Mouse (Mus musculus): ENCODE data around the gene Cnih3.

Gene Cnih3

DNA sequence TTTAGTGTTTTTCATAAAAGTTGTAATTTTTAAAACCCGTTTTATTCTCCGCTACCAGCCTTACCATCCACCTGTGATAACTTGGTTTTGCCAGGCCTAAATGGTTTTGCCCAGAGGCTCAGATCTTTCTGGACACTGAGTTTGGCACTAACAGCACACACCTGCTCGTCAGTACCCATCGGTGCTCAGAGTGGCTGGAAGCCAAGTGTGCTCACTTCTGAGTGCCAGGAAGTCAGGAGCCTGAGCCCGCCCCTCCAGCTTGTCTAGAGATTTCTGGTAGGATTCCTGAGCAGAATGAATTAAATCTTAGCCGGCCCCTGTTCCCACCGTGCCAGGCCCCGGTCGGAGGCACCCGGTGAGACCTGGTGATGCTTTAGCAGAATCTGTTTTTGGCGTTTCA, 54.9 kb downstream of the Cnih3 start:
- DNase-seq = no peak

DNA sequence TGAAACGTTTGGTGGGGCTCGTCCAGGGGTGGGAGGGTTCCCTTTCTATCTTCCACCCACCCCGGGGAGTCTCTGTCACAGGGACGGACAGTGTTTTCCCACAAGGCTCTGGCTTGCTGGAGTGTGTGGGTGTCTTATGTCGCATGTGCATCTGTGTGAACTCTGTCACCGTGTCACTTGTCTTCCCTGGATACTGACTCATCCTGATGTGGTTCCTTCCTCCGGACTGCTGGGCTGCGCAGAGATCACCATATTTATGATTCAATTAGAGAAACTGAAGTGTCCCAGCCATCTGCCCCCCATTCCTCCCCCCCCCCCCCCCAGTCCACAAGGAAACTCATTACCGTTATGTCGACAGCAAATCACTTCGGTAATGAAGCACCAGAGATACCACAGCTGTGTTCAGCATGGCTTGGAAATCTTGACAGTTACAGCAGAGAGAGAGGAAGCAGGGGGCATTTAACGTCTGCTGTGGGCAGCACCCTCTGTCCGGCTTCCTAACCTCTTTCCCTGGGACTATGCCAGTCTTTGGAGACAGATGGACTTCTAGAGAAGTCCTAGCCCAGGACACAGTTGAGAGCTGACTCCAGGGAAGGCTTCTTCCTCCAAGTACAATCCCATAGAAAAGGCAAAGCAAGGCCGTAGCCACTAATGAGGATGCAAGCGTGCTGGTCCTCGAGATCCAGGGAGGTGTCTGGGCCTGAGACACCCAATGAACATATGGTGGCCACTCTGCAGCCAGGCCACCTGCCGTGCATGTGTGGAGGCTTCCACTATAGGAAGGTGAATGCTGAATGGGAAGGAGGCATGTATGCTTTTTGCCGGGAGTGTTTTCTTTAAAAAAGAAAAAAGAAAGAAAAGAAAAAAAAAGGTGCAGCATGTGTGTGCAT, 55.9 kb downstream of the Cnih3 start:
- no peak for DNase-seq

DNA sequence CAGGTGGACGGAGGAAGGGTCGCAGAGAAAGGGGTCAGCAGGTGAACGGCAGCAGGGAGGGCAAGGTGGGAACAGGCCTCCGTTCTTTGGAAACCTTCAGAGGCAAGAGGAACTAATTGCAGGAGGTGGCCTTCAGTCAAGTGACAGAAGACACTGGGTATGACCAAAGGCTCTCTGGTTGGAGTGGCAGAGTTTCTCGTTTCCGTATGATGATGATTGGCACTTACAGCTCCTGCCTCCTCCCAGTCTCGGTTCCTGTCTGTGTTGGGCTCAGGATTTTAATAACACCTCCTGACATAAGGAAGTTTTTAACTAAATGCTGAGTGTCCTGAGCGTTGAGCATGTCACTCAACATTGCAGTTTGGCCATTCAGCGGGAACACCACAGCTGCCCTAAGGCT, 57.3 kb downstream of the Cnih3 start:
- DNase-seq = no peak

DNA sequence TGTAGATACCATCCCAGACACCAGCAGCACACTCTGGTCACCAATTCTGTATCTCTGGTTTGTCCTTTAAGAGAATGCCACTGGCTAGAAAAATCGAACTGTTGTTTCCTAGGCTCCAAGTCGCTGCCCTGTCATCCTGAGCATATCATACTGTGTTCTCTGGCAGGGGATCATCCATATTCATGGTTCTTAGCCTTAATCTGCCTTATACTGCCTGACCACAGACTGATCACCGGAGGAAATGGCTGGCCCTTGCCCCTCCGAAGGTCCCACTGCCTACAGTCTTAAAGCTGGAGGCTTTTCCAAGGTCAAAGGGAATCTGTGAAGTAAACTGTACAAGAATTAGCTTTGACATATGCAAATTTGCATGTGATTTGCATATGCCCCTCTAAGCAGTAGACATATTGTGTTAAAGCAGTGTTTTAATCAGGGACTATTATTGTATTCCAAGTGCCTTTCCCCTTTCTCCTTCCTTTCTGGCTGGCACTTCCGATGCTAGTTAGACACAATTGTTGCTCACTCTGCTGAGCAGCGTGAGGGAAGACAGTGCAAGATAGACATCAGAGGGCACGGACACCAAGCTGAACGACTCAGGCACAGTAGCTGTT, 58.3 kb downstream of the Cnih3 start:
- no peak for DNase-seq

DNA sequence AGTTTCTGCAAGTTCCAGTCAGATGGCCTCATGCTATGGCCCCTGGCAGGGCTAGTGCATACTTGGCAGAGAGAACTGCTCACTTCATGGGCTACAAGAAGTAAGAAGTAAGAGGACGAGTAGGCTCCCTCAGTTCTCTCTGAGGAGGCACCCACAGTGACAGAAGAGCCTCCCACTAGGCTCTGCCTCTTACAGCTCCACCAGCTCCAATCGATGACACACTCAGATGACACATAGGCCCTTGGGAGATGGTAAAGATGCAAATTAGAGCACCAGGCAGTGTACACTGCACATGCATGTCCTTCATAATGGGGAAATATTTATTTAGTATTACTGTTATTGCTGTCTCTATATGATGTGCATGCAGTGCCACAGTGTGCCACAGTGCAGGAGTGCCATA, 62.6 kb downstream of the Cnih3 start:
- no peak for DNase-seq

DNA sequence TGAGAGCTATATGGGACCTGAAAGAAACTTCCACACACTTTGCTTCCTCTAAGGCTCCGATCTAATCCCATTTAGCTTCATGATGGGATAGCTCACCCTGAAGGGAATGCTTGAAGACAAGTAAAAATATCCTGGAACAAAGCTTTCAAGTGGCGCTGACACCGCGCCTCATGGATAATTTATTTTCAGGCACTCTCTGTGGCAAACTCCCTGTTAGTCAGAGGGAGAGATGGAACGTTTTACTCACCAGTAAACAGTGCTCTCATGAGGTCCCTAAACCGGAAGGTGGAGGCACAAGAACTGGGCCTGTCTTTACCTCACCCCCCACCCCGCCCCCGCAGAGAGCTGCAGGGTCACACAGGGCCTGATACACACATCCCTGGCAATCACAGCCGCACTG, 64.4 kb downstream of the Cnih3 start:
- no peak for DNase-seq

DNA sequence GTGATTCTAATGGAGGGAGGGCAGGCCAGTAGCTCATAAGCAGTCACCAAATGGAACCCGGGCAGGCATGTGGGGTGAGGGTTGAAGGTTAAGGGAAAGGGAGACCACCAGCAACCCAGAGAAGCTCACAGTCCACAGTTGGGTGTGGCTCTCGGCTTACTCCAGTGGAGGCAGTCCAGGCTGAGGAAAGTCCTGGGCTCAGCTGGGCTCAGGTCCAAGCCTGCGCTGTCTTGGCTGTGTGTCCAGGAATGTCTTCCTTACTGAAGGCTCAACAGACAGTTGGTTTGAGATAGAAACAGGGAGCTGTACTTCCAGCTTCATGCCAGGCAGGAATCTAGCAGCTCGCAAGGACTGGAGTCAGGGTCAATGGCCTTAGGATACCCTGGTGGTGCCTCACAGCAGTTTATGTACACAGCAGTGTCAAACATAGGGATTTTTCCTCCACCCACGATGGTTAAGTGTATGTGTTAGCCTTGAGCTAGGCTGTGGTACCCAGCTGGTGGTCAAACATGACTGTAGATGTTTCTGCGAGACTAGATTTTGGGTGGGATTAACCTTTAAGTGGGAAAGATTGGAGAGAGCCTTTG, 65.6 kb downstream of the Cnih3 start:
- DNase-seq = no peak

DNA sequence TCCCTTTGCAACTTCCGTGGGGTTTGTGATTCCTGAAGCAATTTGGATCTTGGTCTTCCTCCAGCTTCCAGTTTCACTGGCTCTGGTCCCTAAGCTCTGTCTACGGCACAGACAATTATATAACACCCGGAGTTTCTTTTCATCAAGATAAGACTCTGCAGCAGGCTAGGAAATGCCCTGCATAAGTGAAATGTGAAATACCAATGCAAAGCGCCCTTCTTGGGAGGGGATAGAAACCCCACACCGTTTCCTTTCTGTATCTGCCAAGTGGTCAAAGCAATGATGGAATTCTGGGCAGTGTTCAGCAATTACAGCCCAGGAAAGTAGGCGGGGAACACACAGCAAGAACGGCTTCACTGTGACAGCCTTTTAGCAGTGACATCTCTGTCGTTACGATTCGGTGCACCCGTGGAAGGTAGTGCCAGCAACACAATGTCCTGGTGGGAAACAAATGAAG, 67.7 kb downstream of the Cnih3 start:
- no peak for DNase-seq

DNA sequence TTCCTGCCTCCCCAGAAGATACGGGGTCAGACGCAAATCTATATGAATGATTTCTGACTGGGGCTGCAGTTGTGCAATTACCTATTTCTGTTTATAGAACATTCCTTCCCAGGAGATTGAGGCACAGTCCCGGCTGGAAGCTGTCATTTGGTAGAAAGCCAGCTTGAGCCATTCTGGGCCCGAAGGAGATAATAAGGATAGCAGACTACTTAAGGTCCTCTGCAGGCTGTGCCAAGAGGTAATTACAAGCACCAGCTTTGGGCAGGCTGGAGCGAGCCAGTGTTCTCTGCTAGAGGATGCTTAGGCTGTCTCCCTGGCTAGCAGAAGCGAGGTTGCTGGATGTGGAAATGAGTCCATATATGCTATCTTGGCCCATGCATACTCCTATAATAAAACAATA, 70.4 kb downstream of the Cnih3 start:
- no peak for DNase-seq

DNA sequence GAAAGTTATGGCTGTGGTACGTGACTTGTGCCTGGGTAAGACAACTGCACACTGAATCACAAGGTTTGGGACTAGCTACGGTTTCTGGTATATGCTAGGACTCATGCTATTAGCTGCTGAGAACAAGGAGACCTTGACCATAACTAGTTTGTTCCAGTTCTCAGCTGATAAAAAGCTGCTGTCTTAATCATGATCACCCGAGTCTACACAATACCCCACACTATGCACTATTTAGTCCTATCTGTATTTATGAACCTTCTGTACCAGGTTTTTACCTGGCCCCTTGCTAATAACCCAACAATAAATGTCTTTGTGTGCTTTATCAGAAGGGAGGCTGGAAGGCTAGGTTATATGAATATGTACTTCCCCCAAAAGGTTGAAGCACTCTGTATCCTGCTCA, 72.5 kb downstream of the Cnih3 start:
- no peak for DNase-seq

DNA sequence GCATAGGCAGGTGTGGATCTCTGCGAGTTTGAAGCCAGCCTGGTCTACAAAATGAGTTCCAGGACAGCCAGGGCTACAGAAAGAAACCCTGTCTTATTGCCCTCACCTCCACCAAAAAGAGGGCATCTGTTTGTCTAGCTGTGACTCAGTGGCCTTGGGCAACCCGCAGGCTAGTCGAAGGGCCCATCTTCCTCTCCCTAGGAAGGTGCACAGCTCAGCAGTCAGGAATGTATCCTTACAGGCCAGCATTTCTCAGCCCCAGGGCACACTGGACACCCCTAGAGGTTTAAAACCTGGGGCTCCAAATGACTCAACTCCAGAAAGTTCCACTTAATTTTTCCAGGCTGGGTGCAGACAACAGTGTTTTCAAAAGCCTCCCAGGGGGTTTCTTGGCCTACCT, 73.0 kb downstream of the Cnih3 start:
- no peak for DNase-seq

DNA sequence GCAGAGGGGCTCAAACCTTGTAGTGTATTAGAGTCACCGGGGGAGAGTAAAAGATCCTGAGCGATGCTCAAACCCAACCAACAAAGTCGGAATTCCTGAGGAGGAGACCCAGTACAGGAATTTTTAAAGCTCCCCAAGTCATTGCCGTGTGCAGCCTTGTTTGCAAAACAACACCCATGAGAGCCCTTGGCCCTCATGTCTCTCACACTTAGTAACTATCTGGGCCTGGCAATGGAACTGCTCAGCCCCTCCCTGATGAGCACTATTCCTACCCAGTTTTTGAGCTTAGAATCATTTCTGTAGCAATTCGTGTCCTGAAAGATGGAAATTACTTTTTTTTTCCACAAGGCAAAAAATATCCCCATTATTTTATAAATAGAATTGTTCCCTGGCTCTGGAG, 74.0 kb downstream of the Cnih3 start:
- DNase-seq = no peak

DNA sequence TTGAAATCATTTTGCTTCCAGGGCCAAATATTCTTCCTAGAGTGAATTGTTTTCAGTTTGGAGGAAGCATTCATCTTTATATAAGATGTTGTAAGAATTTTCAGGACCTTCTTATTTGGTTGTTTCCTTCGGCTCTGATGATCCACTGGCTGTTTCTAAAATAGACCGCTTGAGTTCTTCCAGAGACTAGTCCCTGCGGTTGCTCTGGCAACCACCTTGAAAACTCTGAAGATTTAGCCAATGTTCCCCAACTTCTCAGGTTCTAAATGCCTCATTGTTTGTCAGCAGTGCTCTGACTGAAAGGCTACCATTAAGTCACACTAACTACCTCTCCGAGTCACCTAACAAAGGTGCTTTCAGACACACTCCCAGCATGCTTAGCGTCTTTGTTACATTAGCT, 80.8 kb downstream of the Cnih3 start:
- DNase-seq = no peak

DNA sequence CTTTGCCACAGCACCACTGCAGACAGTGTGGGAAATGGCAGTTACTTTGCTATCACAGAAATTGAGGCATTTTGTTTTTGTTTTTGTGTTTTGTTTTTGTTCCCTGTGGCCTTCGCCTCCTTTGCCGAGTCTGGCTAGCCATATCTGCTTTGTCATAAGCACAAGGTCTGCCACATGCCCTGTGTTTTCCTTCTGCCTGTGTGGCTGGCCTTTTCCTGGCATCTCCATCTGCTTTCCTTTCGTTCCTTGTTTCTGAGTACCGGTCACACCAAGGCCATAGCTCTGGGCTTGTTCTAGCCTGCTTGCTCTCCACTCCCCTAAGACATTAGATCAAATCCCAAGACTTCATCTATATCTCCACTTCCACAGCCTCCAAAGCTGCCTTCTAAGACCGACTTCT, 83.0 kb downstream of the Cnih3 start:
- no peak for DNase-seq

DNA sequence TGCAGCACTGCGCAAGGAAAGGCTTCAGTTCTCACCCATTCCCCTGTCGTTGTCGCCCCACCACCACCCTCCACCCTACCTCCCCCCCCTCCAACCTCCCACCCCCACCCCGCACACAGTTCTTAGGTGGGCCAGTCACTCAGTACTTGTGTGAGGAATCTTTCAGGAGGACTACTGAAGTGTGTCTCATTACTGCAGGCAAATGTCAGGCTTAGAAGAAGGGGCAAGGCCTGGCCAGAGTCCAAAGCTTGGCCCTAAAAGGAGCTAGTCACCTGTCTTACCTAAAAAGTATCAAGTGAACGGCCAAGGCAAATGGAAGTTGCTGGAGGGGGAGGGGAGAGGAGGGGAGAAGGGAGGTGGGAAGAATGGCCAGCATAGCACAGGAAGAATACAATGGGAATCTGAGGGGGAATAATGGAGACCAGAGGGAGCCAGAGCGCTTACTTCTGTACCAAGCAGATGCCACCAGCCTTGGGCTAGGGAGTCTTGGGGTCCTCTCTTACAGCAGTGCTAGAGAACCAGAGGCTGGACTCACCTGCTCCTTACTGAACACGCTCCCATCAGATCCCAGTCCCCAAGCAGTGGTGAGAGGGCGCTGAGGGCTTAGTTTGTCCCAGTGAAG, 88.7 kb downstream of the Cnih3 start:
- no peak for DNase-seq

DNA sequence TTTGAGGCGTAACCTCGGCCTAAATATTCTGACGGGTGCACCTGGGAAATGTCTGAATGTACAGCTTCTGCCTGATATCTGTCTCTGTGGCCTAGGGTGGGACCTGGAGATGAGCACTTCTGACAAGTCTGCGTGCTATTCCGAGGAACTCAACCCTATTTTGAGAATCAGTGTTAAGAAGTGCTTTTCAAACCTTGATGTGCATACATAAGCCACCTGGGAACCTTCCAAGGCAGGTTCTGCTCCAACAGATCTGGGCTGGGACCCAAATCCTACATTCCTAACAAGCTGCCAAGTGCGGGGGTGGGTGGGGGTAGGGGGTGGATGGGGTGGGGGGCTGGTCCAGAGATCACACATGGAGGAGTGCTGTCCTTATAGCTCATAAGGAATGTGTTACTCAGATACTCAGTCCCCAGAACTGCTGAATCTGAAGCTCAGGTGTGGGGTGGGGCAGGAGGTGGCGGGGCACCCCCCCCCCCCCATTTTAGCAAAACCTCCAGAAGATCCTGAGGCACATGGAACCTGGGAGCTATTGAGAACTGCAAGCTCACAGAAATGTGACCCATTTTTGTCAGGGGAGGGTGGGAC, 89.3 kb downstream of the Cnih3 start:
- DNase-seq = no peak

DNA sequence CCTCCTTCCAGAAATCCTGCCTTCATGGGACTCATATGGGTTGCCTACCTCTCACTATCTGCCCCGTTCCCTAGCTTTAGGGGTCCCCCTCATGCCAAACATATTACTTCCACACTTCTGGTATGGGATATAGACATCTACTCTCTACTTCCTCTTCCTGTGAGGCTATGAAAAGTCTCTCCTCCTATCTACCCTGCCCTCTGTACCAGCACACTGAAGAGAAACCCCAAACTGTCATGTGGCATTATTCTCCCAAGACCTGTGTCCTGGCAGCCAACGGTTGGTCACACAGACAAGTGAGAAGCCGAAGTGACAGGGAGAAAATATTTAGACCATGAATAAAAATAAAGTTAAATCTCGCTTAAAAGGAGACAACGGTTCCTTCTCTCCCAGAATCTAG, 92.6 kb downstream of the Cnih3 start:
- no peak for DNase-seq

DNA sequence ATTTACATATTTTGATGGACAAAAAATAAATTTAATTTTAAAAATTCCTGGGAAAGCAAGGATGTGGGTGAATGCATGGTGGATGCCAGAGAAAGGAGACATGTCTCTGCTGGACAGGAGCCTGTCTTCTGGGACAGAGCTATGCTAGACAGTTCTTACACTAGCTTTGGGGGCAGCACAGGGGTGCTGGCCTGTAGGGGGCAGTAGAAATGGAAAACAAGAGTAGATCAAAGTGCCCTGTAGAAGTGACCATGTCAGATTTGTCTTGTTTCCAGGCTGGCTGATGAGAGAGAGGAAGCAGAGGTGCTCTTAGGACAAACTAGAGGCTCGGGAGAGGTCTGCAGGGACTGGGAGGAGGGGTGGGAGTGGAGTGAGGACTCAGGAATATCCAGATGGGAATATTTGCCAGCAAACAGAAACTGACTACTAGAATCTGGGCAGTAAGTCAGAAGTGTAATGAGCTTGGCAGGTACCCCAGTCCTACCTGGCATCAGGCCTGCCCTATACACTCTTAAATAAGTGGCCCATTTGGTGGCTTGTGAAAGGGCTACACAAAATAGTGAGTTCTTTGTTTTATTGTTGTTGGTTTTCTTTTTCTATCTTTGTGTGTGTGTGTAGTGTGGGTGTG, 93.3 kb downstream of the Cnih3 start:
- DNase-seq = no peak

DNA sequence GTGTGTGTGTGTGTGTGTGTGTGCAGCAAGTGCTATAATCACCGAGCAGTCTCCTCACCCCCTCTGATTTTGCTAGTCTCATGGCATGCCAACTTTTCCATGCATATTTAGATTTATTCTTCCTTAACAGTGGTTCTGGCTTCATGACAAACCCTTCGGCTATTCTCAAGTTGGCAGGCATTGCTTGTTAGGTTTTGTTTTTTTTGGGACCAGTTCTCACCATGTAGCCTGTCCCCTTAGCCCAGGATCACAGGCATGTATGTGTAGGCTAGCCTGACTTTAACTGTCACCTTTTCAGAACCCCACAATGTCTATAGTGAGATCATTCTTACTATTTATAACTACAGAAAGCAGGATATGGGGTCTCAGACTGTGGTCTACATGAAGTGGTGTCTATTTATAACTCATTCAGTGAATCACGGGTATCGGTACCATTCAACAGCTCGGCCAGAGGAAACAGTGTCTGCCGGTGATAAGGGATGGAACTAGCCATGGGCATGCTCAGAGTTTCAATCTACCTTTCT, 94.2 kb downstream of the Cnih3 start:
- no peak for DNase-seq

DNA sequence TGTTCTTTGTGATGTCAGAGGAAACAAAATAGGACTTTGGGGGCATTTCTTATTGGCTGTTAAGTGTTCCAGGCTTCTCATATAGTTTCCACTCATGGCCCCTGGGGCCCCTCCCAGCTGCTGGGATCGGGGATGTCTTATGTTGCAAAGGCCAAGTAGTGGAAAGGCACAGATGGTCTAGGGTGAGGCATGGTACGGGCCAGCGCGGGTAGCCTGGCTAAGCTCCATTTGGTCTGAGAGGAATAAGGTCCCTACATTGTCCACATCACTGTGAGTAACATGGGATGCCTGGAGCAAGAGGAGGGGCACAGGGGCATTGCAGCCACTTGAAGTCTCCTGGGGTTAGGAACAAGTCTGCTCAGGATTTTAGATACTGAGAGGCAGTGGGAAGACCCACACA, 95.1 kb downstream of the Cnih3 start:
- no peak for DNase-seq

DNA sequence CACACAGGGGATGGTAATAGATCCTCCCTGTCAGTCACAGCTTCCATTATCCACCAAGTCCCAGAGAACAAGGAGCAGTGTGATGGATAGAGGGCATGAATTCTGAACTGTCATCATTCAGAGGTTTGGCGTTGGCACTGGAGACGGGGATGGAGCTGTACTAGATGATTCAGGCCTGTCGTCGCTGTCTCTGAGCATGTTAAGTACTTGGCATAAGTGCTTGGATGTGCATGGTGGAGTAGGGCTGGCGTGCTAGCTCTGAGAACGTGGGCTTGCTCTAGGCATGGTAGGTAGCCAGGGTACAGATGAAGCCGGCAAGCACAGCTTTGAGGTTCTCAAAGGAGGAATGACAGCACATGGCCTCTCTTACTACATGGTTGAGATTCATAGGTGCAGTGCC, 95.6 kb downstream of the Cnih3 start:
- DNase-seq = no peak

DNA sequence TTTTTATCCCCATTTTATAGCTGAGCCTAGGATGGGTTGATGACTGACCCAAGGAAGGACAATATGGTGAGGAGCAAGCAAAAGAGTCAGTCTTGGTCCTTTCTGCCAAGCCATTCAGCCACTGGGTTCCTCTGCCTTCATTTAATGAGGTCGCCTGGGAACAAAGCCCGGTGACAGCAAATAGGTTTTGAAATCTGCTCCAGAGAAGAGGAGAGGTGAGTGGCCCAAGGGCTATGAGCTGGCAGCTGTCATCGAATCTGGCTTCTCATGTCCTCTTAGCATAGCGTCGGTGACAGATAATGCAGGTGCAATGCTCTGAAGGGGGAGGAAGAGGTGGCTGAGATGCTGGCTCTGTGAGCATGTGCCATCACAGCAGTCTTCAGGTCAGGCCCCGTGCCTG, 100.7 kb downstream of the Cnih3 start:
- no peak for DNase-seq

DNA sequence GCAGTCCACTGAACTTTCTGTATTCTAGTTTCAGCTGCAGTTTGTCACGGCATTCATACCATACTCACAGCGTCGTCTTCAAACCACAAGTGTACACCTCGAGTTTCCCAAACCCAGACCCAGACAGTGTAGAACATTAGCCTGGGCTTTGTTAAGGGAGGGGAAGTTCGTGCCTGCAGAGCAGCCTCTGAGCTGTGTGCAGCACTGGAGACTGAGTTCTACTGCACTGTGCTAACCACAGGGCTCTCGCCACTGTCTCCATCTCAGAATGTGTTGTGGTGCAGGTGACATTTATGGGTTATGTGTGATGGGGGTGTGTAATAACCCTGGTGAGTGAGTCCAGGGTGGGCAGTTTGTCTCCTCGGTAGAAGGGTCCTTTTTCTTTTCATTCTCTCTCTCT, 104.5 kb downstream of the Cnih3 start:
- DNase-seq = no peak

Measured in thymus, adult 18-20 months (tissue).